Mouse (Mus musculus) hindbrain, embryonic 16.5 days (tissue): Measurements from ENCODE around the gene Gm11563. TPM values are rescaled to one million over a fixed set of nuclear protein-coding genes. Genes with fewer than 3 reads are reported as not detected.
"Not testable (repeated sequence)": the region's sequence is repeated elsewhere in the genome, so short reads cannot be mapped to it uniquely, and the experiment has no call there.

Experiments
- ATAC-seq: fragments of 200-750 bp; cut with Nextera tagmentation; 2 replicates; pipeline ENCODE4 v1.8.0; 2017; ENCODE audit warnings: moderate TSS enrichment, moderate library complexity
- H3K27ac ChIP-seq: fragments of 300-500 bp; sonication (generic); 2 replicates; pipeline ENCODE4 v1.5.1; 2014; ENCODE audit warnings: low read depth, mild to moderate bottlenecking, control low read depth, low read length, moderate library complexity
- H3K27me3 ChIP-seq: fragments of 300-500 bp; sonication (generic); replicated peaks from 2 replicates; pipeline ENCODE4 v1.6.1; 2014; ENCODE audit warnings: low read length; ENCODE audit not compliant: control insufficient read depth, insufficient read depth
- H3K36me3 ChIP-seq: fragments of 300-500 bp; sonication (generic); 2 replicates; pipeline ENCODE4 v1.6.1; 2014; ENCODE audit warnings: mild to moderate bottlenecking, low read length, moderate library complexity, mixed read lengths; ENCODE audit not compliant: control insufficient read depth, insufficient read depth
- H3K4me1 ChIP-seq: fragments of 300-500 bp; sonication (generic); 2 replicates; pipeline ENCODE4 v1.6.1; 2014; ENCODE audit warnings: low read depth, low read length; ENCODE audit not compliant: control insufficient read depth, insufficient read depth
- H3K4me2 ChIP-seq: fragments of 300-500 bp; sonication (generic); 2 replicates; pipeline ENCODE4 v1.6.1; 2014; ENCODE audit warnings: mild to moderate bottlenecking, low read length, control low read depth, moderate library complexity
- H3K4me3 ChIP-seq: fragments of 300-500 bp; sonication (generic); 2 replicates; pipeline ENCODE4 v1.5.1; 2014; ENCODE audit warnings: mild to moderate bottlenecking, low read length, control low read depth, moderate library complexity
- H3K9ac ChIP-seq: fragments of 300-500 bp; sonication (generic); 2 replicates; pipeline ENCODE4 v1.6.1; 2014; ENCODE audit warnings: low read depth, mild to moderate bottlenecking, control low read depth, low read length, moderate library complexity
- H3K9me3 ChIP-seq: fragments of 300-500 bp; sonication (generic); 2 replicates; pipeline ENCODE4 v1.6.1; 2014; ENCODE audit warnings: mild to moderate bottlenecking, low read length, moderate library complexity; ENCODE audit not compliant: control insufficient read depth
- WGBS: fragments of 180-500 bp; shearing (Covaris S2); extraction: QIAGEN DNeasy Blood & Tissue Kit; methylation state at CpG from one replicate; pipeline ENCODE4 v1.1.7; 2014; 5-methylcytosine and 5-hydroxymethylcytosine counted together
- polyA plus RNA-seq: library from polyadenylated mRNA; unstranded; fragments of >200 nt; fragmentation: Nextera tagmentation; extraction: Ambion mirVana; gene quantifications from 2 replicates; pipeline ENCODE4 v1.2.1, GENCODE M21; 2015

Gm11563 gene
- polyA plus RNA-seq, 1 experiment from 2014 or later = not detected

DNA sequence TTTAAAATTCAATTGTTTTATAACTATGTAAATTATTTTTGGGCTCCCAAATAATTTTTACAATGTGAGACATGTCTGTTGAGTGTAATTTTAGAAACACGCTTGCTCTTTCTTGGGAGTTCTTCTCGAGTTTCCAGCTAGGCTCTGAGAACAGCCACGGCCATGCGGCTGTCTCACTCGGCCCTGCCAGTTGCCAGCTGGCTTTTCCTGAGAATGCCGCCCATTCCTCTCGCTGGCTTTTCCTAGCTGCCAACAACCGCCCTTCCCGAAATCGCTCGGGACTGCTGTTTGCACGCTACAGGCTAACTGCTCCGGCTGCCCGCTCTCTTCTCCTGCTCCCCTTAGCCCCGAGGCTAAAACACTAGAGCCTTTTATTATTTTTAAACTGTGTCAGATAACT, 12.3 kb downstream of the Gm11563 start:
- no peaks in the 10 kb centered on the region for H3K9me3 ChIP-seq
- ATAC-seq = no peak
- 85% methylated on average over 15 of the region's 15 CpGs for WGBS
- no peak overlapping the region for H3K27ac ChIP-seq
- H3K4me3 ChIP-seq = no peak overlapping the region
- H3K27me3 ChIP-seq = no peaks in the 10 kb centered on the region
- H3K4me2 ChIP-seq = no peak overlapping the region
- no peaks in the 10 kb centered on the region for H3K4me1 ChIP-seq
- no peak overlapping the region for H3K9ac ChIP-seq
- no peaks in the 10 kb centered on the region for H3K36me3 ChIP-seq

DNA sequence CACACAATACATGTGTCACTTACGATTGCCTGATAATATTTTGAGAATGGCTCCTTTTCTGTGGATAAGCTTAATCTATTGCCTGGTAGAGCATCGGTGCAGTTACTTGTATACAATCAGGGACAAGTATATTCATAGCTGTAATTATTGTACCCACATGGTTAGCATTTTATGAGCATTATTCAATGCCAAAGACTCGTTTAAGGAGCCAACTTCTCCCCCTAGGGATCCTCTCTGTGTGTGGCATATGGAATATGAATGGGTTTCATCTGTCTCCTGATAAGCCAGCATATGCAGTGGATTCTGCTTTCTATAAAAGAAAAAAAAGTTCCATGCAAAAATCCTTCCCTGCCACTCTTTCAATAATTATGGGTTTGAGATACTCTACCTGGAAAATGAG, 14.4 kb downstream of the Gm11563 start:
- Histone ChIP-seq H3K4me1 (no peaks in the 10 kb centered on the region), H3K9ac (no peak overlapping the region), H3K36me3 (no peaks in the 10 kb centered on the region), H3K27me3 (no peaks in the 10 kb centered on the region), H3K4me2 (no peak overlapping the region), H3K9me3 (no peaks in the 10 kb centered on the region), H3K27ac (no peak overlapping the region), H3K4me3 (no peak overlapping the region)
- 51% methylated on average over 3 of the region's 3 CpGs for WGBS
- ATAC-seq = no peak

GRCm38 (mm10) chr11:99643635-99644139, 15.1 kb downstream of the Gm11563 start, which contains the start of gene Krtap4-7:
Gene Krtap4-7 (minus strand): TSS chr11:99644089.
- H3K36me3 ChIP-seq, H3K9ac ChIP-seq, ATAC-seq, H3K4me1 ChIP-seq, H3K9me3 ChIP-seq, H3K4me3 ChIP-seq, H3K27me3 ChIP-seq, H3K4me2 ChIP-seq, H3K27ac ChIP-seq: not testable (repeated sequence)
- WGBS = 85% methylated on average over 6 of the region's 9 CpGs

- H3K4me1 ChIP-seq = no peaks in the 10 kb centered on the region
- H3K36me3 ChIP-seq = no peaks in the 10 kb centered on the region
- no peak overlapping the region for H3K4me2 ChIP-seq
- 69% methylated on average over 1 of the region's 1 CpGs for WGBS
- no peak overlapping the region for H3K27ac ChIP-seq
- H3K4me3 ChIP-seq = no peak overlapping the region
- no peaks in the 10 kb centered on the region for H3K9me3 ChIP-seq
- no peaks in the 10 kb centered on the region for H3K27me3 ChIP-seq
- no peak for ATAC-seq
- no peak overlapping the region for H3K9ac ChIP-seq
Measured at GRCm38 (mm10) chr11:99640926-99641325, 17.8 kb downstream of the Gm11563 start.

DNA sequence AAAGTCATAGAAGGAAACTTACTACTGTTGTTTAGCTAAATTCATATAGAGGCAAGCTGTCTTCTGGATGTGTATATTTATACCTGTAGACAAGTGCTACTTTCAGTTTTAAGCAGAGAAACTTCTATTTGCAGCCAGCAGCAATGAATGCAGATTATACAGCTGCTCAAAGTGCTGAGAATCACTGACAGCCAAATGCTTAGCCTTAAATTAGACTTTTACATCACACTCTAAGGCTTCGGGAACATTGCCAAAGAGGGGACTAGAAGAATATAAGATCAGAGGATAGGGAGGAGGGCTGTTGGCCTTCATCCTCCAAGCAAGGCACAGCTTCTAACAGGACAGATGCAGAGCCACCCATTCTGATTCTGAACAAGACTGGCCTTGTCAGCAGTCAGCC, 21.7 kb downstream of the Gm11563 start:
- no peak overlapping the region for H3K9ac ChIP-seq
- WGBS = 63% methylated on average over 1 of the region's 1 CpGs
- no peak for ATAC-seq
- H3K27me3 ChIP-seq = no peaks in the 10 kb centered on the region
- H3K4me3 ChIP-seq = no peak overlapping the region
- no peaks in the 10 kb centered on the region for H3K36me3 ChIP-seq
- no peaks in the 10 kb centered on the region for H3K9me3 ChIP-seq
- no peak overlapping the region for H3K4me2 ChIP-seq
- H3K4me1 ChIP-seq = no peaks in the 10 kb centered on the region
- H3K27ac ChIP-seq = no peak overlapping the region

GRCm38 (mm10) chr11:99634653-99635134, 24.1 kb downstream of the Gm11563 start, which contains the start of gene Krtap4-2:
Gene Krtap4-2 (minus strand): TSS chr11:99635084.
- ATAC-seq = no peak
- Histone ChIP-seq H3K27me3 (no peaks in the 10 kb centered on the region), H3K27ac (no peak within 1 kb of the TSS), H3K4me2 (no peak within 1 kb of the TSS), H3K4me3 (no peak within 1 kb of the TSS), H3K4me1 (no peaks in the 10 kb centered on the region), H3K36me3 (no peaks in the 10 kb centered on the region), H3K9ac (no peak within 1 kb of the TSS), H3K9me3 (no peaks in the 10 kb centered on the region)
- 39% methylated on average over 8 of the region's 8 CpGs for WGBS

- Histone ChIP-seq H3K9ac (no peak overlapping the region), H3K36me3 (no peaks in the 10 kb centered on the region), H3K27ac (no peak overlapping the region), H3K4me1 (no peaks in the 10 kb centered on the region), H3K27me3 (no peaks in the 10 kb centered on the region), H3K9me3 (no peaks in the 10 kb centered on the region), H3K4me2 (no peak overlapping the region), H3K4me3 (no peak overlapping the region)
- 69% methylated on average over 2 of the region's 2 CpGs for WGBS
- no peak for ATAC-seq
Measured at GRCm38 (mm10) chr11:99633293-99633692, 25.5 kb downstream of the Gm11563 start.

DNA sequence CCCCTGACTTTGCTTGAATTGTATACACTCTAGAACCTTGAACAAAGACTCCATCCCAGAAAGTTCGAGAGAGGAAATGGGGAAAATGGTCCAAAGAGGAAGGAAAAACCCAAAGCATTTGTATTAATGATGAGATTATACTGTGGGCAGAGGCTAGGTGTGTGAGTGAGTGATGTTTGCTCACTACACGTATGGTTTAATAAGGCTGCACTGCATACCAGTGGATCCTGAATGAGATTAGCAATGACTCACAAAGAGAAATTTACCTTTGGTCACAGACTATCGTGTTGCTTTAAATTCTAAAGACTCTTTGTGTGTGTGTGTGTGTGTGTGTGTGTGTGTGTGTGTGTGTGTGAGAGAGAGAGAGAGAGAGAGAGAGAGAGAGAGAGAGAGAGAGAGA, 27.9 kb downstream of the Gm11563 start:
- no peak for ATAC-seq
- 82% methylated on average over 3 of the region's 3 CpGs for WGBS

DNA sequence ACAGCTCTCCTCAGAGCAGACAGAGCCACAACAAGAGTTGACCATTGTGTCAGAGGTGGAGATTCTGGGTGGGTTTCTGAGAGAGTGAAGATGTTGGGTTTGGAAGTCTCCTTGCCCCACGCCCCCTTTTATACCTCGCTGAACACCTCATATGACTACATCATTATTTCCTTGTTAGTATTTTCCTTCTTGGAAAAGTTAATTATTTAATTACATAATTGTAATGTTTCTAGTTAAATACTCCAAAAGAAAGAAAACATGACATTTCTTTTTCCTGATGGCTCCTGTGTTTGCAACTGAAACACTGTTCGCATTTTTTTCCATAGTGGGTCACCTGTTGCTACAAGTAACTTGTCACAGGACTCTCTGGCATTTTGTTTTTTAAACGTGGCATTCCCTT, 30.6 kb downstream of the Gm11563 start, which contains the start of gene Krtap4-1:
Krtap4-1 (minus strand) TSS at position 101 of the 400 bp plus-strand sequence.
- H3K4me2 ChIP-seq = no peak within 1 kb of the TSS
- no peaks in the 10 kb centered on the region for H3K4me1 ChIP-seq
- no peak for ATAC-seq
- no peak within 1 kb of the TSS for H3K9ac ChIP-seq
- no peaks in the 10 kb centered on the region for H3K36me3 ChIP-seq
- H3K27me3 ChIP-seq = no peaks in the 10 kb centered on the region
- H3K9me3 ChIP-seq = no peaks in the 10 kb centered on the region
- no peak within 1 kb of the TSS for H3K4me3 ChIP-seq
- WGBS = 88% methylated on average over 4 of the region's 4 CpGs
- H3K27ac ChIP-seq = no peak within 1 kb of the TSS

More for the DNA sequence above, 27.9 kb downstream of the Gm11563 start:
- no peaks in the 10 kb centered on the region for H3K4me1 ChIP-seq
- H3K9ac ChIP-seq = no peak overlapping the region
- no peak overlapping the region for H3K4me2 ChIP-seq
- no peaks in the 10 kb centered on the region for H3K27me3 ChIP-seq
- no peak overlapping the region for H3K4me3 ChIP-seq
- no peaks in the 10 kb centered on the region for H3K9me3 ChIP-seq
- no peaks in the 10 kb centered on the region for H3K36me3 ChIP-seq
- H3K27ac ChIP-seq = no peak overlapping the region
